Mouse (Mus musculus) kidney, embryonic 16.5 days (tissue): Measurements from ENCODE around the gene Bag3. TPM values are rescaled to one million over a fixed set of nuclear protein-coding genes. Genes with fewer than 3 reads are reported as not detected.

Experiments
- ATAC-seq: fragments of 200-750 bp; cut with Nextera tagmentation; 2 replicates; pipeline ENCODE4 v1.8.0; 2017; ENCODE audit warnings: moderate TSS enrichment; ENCODE audit not compliant: low FRiP score, low TSS enrichment
- H3K27ac ChIP-seq: fragments of 300-500 bp; sonication (generic); 2 replicates; pipeline ENCODE4 v1.5.1; 2014; ENCODE audit warnings: low read length
- H3K27me3 ChIP-seq: fragments of 300-500 bp; sonication (generic); 2 replicates; pipeline ENCODE4 v1.6.1; 2014; ENCODE audit warnings: low read length, control low read depth, mixed read lengths; ENCODE audit not compliant: insufficient read depth
- H3K36me3 ChIP-seq: fragments of 300-500 bp; sonication (generic); 2 replicates; pipeline ENCODE4 v1.6.1; 2014; ENCODE audit warnings: low read length, control low read depth, mixed read lengths; ENCODE audit not compliant: insufficient read depth
- H3K4me1 ChIP-seq: fragments of 300-500 bp; sonication (generic); 2 replicates; pipeline ENCODE4 v1.6.1; 2014; ENCODE audit warnings: low read length, control low read depth, mixed read lengths; ENCODE audit not compliant: insufficient read depth
- H3K4me2 ChIP-seq: fragments of 300-500 bp; sonication (generic); replicated peaks from 2 replicates; pipeline ENCODE4 v1.6.1; 2014; ENCODE audit warnings: low read depth, low read length
- H3K4me3 ChIP-seq: fragments of 300-500 bp; sonication (generic); 2 replicates; pipeline ENCODE4 v1.5.1; 2014; ENCODE audit warnings: mild to moderate bottlenecking, low read length
- H3K9ac ChIP-seq: fragments of 300-500 bp; sonication (generic); replicated peaks from 2 replicates; pipeline ENCODE4 v1.6.1; 2014; ENCODE audit warnings: low read length
- H3K9me3 ChIP-seq: fragments of 300-500 bp; sonication (generic); 2 replicates; pipeline ENCODE4 v1.6.1; 2016; ENCODE audit warnings: low read length, control low read depth
- WGBS: fragments of 180-500 bp; shearing (Covaris S2); extraction: QIAGEN DNeasy Blood & Tissue Kit; methylation state at CpG from one replicate; pipeline ENCODE4 v1.1.7; 2014; 5-methylcytosine and 5-hydroxymethylcytosine counted together
- polyA plus RNA-seq: library from polyadenylated mRNA; unstranded; fragments of >200 nt; fragmentation: Nextera tagmentation; extraction: Ambion mirVana; gene quantifications from 2 replicates; pipeline ENCODE4 v1.2.1, GENCODE M21; 2015

The Bag3 gene
- polyA plus RNA-seq, 1 experiment from 2014 or later = 11.7 TPM

- Histone ChIP-seq H3K9ac (no peak overlapping the region), H3K9me3 (no peaks in the 10 kb centered on the region), H3K4me3 (no peak overlapping the region), H3K4me2 (no peak overlapping the region), H3K36me3 (no peaks in the 10 kb centered on the region), H3K27ac (no peak overlapping the region), H3K4me1 (no peaks in the 10 kb centered on the region), H3K27me3 (no peaks in the 10 kb centered on the region)
- no peak for ATAC-seq
- 88% methylated on average over 5 of the region's 5 CpGs for WGBS
Observed at GRCm38 (mm10) chr7:128575211-128575610, 51.8 kb downstream of the Bag3 start.

GRCm38 (mm10) chr7:128575794-128576193 lies 52.4 kb downstream of the Bag3 start:
- 32% methylated on average over 2 of the region's 2 CpGs for WGBS
- no peak overlapping the region for H3K4me3 ChIP-seq
- no peak for ATAC-seq
- no peaks in the 10 kb centered on the region for H3K27me3 ChIP-seq
- H3K9ac ChIP-seq = no peak overlapping the region
- H3K27ac ChIP-seq = no peak overlapping the region
- no peak overlapping the region for H3K4me2 ChIP-seq
- no peaks in the 10 kb centered on the region for H3K4me1 ChIP-seq
- H3K9me3 ChIP-seq = no peaks in the 10 kb centered on the region
- H3K36me3 ChIP-seq = no peaks in the 10 kb centered on the region

GRCm38 (mm10) chr7:128577607-128578006 lies 54.2 kb downstream of the Bag3 start:
- WGBS = 12% methylated on average over 1 of the region's 1 CpGs
- no peak for ATAC-seq
- H3K9me3 ChIP-seq = no peaks in the 10 kb centered on the region

GRCm38 (mm10) chr7:128578199-128578945 lies 55.0 kb downstream of the Bag3 start:
- Histone ChIP-seq H3K27ac (no peak overlapping the region), H3K9me3 (no peaks in the 10 kb centered on the region), H3K36me3 (no peaks in the 10 kb centered on the region), H3K4me3 (no peak overlapping the region), H3K9ac (no peak overlapping the region), H3K27me3 (no peaks in the 10 kb centered on the region), H3K4me1 (no peaks in the 10 kb centered on the region), H3K4me2 (no peak overlapping the region)
- 68% methylated on average over 10 of the region's 10 CpGs for WGBS
- no peak for ATAC-seq

More at GRCm38 (mm10) chr7:128577607-128578006, 54.2 kb downstream of the Bag3 start:
- Histone ChIP-seq H3K9ac (no peak overlapping the region), H3K27me3 (no peaks in the 10 kb centered on the region), H3K4me3 (no peak overlapping the region), H3K4me1 (no peaks in the 10 kb centered on the region), H3K36me3 (no peaks in the 10 kb centered on the region), H3K4me2 (no peak overlapping the region), H3K27ac (no peak overlapping the region)

- no peak overlapping the region for H3K4me2 ChIP-seq
- no peak overlapping the region for H3K27ac ChIP-seq
- no peaks in the 10 kb centered on the region for H3K27me3 ChIP-seq
- H3K4me3 ChIP-seq = no peak overlapping the region
- H3K4me1 ChIP-seq = no peaks in the 10 kb centered on the region
- no peaks in the 10 kb centered on the region for H3K9me3 ChIP-seq
- WGBS = 85% methylated on average over 2 of the region's 2 CpGs
- no peaks in the 10 kb centered on the region for H3K36me3 ChIP-seq
- ATAC-seq = no peak
- no peak overlapping the region for H3K9ac ChIP-seq
Observed at GRCm38 (mm10) chr7:128579381-128579780, 56.0 kb downstream of the Bag3 start.

- Histone ChIP-seq H3K9me3 (no peaks in the 10 kb centered on the region), H3K4me2 (no peak overlapping the region), H3K36me3 (no peaks in the 10 kb centered on the region), H3K4me3 (no peak overlapping the region), H3K4me1 (no peaks in the 10 kb centered on the region), H3K27ac (no peak overlapping the region), H3K9ac (no peak overlapping the region), H3K27me3 (no peaks in the 10 kb centered on the region)
- ATAC-seq = no peak
- 94% methylated on average over 6 of the region's 6 CpGs for WGBS
Observed at GRCm38 (mm10) chr7:128580318-128580717, 56.9 kb downstream of the Bag3 start.

GRCm38 (mm10) chr7:128581864-128582484 lies 58.6 kb downstream of the Bag3 start:
- Histone ChIP-seq H3K27me3 (no peaks in the 10 kb centered on the region), H3K4me2 (no peak overlapping the region), H3K9ac (no peak overlapping the region), H3K4me3 (no peak overlapping the region), H3K4me1 (no peaks in the 10 kb centered on the region), H3K9me3 (no peaks in the 10 kb centered on the region), H3K36me3 (no peaks in the 10 kb centered on the region), H3K27ac (no peak overlapping the region)
- 77% methylated on average over 15 of the region's 15 CpGs for WGBS
- ATAC-seq = no peak

- ATAC-seq = no peak
- WGBS = 76% methylated on average over 6 of the region's 6 CpGs
- no peak overlapping the region for H3K4me3 ChIP-seq
Observed at GRCm38 (mm10) chr7:128583213-128583948, 60.0 kb downstream of the Bag3 start.

GRCm38 (mm10) chr7:128587334-128587933 lies 64.0 kb downstream of the Bag3 start:
- peaks cover 11% of the 10 kb centered on the region for H3K4me1 ChIP-seq
- no peak overlapping the region for H3K4me3 ChIP-seq
- H3K4me2 ChIP-seq = no peak overlapping the region

More at GRCm38 (mm10) chr7:128583213-128583948, 60.0 kb downstream of the Bag3 start:
- Histone ChIP-seq H3K9me3 (no peaks in the 10 kb centered on the region), H3K27ac (no peak overlapping the region), H3K4me2 (no peak overlapping the region), H3K36me3 (no peaks in the 10 kb centered on the region), H3K9ac (no peak overlapping the region), H3K4me1 (no peaks in the 10 kb centered on the region), H3K27me3 (no peaks in the 10 kb centered on the region)

More at GRCm38 (mm10) chr7:128587334-128587933, 64.0 kb downstream of the Bag3 start:
- Histone ChIP-seq H3K9ac (no peak overlapping the region), H3K27me3 (no peaks in the 10 kb centered on the region), H3K9me3 (no peaks in the 10 kb centered on the region), H3K27ac (no peak overlapping the region), H3K36me3 (no peaks in the 10 kb centered on the region)
- WGBS = 64% methylated on average over 4 of the region's 4 CpGs
- no peak for ATAC-seq
